Mouse (Mus musculus) heart, adult 2 months (tissue): ENCODE data around the gene Pabpc4.

ENCODE experiments used
- CTCF ChIP-seq: fragments of 200-600 bp; IDR thresholded peaks from 2 replicates; pipeline ENCODE4 v1.8.1; 2022; ENCODE audit warnings: antibody characterized with exemption, mild to moderate bottlenecking, moderate library complexity
- EP300 ChIP-seq: fragments of 200-500 bp; IDR thresholded peaks from 2 replicates; pipeline ENCODE4 v1.6.1; 2011; ENCODE audit warnings: low read depth, low read length, control low read depth; ENCODE audit not compliant: insufficient read depth
- POLR2A ChIP-seq: fragments of 200-500 bp; IDR thresholded peaks from 2 replicates; pipeline ENCODE4 v1.6.1; 2011; ENCODE audit warnings: mild to moderate bottlenecking, low read depth, low read length, control low read depth; ENCODE audit not compliant: insufficient read depth

DNA sequence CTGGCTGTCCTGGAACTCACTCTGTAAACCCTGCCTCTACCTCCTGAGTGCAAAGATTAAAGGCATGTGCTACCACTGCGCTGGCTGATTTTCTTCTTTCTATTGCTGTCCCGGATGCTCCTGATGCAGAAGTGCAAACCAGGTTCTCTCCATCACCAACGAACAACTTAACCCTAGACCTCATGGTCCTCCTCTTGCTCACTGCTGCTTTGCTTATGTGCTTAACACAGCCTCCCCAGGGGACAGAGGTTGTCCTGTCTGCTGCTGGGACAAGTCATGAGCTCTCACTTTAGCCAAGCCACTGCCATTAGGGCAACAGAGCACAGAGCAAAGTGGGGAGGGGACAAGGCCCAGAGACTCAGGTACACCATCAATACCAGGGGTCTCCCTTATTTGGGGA, 52.3 kb downstream of the Pabpc4 start:
- no peak for TF ChIP-seq CTCF
- TF ChIP-seq POLR2A = no peak
- no peak for TF ChIP-seq EP300
